Mouse (Mus musculus) heart, adult 11 months (tissue): ENCODE results near the gene 2310009B15Rik.

Experiments used
- DNase-seq: peaks from one replicate; pipeline ENCODE4 v3.0.0; 2022

Gene 2310009B15Rik

GRCm38 (mm10) chr1:138856101-138856950, at the start of gene 2310009B15Rik:
Gene 2310009B15Rik (minus strand): TSS chr1:138856852.
- peak; percentile 99 for DNase-seq

DNA sequence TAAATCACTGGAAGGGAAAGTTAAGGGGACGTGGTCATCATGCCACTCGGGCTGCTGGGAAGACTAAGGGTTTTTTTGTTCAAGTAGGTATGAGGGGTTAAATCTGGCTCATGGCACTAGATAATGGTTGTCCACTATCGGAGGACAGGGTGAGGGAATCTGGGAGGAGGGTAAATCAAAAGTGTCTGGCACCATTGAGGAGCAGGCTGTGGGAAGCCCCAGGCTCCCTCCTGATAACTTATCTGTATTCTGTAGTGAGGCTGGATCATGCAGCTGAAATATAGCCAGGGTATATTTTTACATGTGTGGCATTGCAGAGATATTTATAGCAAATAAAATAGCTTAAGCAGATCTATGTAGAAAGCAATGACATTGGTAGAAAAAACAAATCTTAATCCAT, 49.6 kb upstream of the 2310009B15Rik start:
- peak; percentile 91 for DNase-seq

- peak; percentile 5 for DNase-seq
Observed at GRCm38 (mm10) chr1:138905092-138905765, 48.6 kb upstream of the 2310009B15Rik start.

- peak; percentile 63 for DNase-seq
Observed at GRCm38 (mm10) chr1:138903894-138904293, 47.2 kb upstream of the 2310009B15Rik start.

DNA sequence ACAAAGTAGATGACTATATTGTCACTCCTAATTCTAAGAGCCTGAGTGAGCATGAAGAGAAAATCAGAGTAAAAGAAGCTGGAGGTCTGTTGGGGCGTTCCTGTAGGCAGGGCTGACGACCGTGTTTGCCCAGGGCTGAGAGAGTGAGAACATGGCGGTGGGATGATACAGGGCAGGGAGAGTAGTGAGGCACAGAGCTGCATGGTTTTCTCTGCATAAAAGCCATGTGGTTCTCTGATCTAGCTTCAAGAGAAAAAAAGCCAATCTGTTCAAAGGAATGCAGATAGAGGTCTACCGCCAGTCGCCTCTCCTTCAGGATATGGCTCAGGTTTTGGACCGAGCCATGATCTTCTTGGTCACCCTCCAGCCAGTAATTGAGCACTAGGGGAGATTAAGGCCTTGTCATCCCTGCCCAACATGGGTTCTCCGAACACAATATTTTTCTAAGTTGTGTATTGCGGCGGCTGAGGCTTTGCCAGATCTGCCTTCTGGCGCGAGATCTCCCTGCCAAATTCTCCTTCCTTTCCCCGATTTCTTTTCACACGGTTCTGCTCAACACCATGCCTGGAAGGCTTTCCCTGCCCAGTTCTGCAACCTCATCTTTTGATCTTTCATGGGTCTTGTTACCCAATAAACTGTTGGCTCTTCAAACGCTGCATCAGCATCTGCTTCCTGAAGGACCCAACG, 44.9 kb upstream of the 2310009B15Rik start:
- DNase-seq, result peak; percentile 65

DNA sequence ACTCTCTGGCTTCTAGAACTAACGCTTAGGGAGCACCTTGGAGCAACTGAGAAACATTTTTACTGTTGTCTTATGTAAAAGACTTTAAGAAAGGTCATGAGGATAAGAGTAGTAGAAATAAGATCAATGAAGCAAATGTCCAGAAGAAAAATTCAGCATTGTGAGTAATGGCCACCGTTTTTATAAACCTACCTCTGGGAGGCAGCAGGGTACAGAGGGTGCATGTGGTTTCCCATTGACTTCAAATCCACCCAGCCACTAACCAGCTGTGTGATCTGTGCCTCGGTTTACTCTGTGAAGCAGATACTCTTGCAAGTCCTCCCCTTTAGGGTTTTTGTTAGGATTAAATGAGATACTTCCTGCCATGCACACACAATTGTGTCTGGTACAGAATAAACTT, 39.4 kb upstream of the 2310009B15Rik start:
- DNase-seq, result peak; percentile 2

DNA sequence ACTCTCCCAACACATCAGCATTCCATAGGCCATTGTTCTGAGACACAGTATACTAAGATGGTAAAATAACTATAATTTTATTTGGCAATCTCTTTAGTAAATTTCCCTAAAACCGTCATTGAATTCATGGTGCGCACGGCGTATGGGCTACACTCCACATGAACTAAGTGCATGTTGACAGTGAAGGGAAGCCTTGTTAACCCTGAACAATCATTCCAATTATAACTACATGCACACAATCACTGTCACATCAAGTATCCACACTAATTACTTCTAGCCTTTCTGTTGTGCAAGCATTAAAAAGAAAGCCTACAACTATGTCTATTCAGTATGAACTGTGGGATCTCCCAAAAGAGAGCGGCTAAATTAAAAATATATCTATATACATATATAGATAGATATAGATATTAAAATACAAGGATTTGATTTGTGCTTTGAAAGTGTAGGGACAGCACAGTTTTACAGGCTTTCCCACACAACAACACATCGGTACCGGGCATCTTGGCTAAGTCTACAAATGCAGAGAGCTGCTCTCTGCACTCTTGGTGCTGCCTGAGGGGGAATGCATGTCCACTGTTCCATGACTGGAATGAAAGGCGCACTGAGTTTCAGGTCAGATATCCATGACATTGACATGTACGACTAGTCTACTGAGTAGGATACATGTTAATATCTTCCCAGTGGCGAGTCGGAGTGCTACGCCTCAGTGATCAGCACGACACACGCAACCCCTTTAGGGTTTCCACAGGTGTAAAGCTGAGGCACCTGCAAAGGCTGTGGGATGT, 21.0 kb upstream of the 2310009B15Rik start:
- DNase-seq, result no peak

- DNase-seq, result no peak
Observed at GRCm38 (mm10) chr1:138876371-138877045, 19.9 kb upstream of the 2310009B15Rik start.

GRCm38 (mm10) chr1:138850823-138851222, 5.8 kb downstream of the 2310009B15Rik start:
- peak; percentile 68 for DNase-seq

DNA sequence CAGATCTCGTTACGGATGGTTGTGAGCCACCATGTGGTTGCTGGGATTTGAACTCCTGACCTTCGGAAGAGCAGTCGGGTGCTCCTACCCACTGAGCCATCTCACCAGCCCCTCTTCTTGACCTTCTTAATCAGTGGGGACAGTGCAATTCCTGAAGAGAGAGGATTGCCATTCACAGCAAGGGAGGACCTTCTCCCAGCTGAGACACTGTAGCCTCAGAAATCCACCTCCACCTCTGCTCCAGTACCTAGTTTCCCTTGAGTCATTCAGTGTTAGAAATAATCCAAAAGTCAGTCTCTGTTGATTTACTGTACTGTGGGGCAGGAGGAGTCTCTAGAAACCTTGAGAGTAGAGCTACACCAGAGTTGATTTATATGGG, 6.5 kb downstream of the 2310009B15Rik start:
- peak; percentile 55 for DNase-seq

DNA sequence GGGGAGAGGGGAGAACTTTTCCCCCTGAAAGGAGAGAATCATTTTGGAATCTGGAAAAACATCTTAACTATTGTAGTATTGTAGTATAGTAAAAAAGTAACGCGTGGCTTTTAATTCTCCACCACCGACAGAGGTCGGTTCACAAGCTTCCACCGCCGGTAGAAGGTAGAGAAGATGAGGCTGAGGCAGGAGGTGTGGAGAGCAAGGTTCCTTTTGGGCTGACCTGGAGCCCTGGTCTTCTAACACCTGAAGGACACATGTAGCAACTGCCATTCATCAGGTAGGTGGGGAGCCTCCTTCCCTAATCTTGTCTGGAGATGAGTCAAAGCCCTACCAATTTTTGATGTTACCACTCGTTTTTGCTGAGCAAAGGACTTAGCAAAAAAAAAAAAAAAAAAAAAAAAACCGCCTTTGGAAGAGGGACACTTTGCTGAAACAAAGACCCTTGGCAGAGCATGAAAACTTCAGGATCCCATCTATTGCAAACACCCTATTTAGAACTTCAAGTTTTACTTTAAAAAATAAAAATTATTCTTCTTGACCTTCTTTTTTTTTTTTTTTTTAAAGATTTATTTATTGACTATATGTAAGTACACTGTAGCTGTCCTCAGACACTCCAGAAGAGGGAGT, 7.0 kb downstream of the 2310009B15Rik start:
- DNase-seq, result peak; percentile 74

- DNase-seq, result peak; percentile 92
Observed at GRCm38 (mm10) chr1:138848511-138849109, 8.0 kb downstream of the 2310009B15Rik start, which contains the start of gene Lhx9. Gene Lhx9 (minus strand): TSS chr1:138848577.

DNA sequence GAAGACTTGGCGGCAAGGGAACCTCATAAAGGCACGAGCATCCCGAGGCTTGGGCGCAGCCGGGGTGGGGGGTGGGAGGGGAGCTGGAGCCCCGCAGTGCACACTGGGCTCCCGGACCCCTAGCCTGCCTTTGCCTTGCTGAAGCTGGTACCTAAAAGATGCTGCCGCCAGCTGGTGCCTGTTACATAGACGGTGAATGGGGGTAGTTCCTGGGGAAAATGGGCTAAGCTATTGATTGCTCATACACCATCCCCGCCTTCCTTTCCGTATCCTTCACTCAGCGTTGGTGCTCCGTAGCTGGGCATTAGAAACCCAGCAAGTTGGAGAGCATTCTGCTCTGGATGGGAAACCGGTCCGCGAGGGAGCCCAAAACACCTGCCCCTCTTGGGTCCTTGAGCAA, 8.6 kb downstream of the 2310009B15Rik start:
- DNase-seq, result peak; percentile 83

DNA sequence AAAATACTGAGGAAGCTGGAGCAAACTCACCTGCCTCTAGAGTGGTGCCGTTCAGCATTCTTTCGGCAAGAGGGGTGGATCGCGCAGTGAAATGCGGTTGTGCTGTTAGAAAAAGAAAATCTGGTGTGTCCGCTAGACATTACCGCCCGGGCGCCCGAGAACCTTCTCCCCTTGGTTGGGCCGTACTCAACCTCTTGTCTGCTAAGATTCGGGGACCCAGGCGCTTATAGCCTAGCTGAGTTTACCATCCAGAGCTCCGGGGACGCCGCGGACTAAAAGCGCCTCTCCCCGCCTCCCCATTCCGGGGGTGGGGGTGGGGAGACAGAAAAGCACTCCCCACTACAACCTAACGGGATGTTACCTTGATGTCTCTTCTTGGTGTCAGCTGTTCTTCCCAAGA, 9.5 kb downstream of the 2310009B15Rik start:
- DNase-seq, result peak; percentile 52

GRCm38 (mm10) chr1:138846581-138846980, 10.1 kb downstream of the 2310009B15Rik start:
- DNase-seq, result no peak

GRCm38 (mm10) chr1:138846131-138846530, 10.5 kb downstream of the 2310009B15Rik start:
- DNase-seq, result no peak

DNA sequence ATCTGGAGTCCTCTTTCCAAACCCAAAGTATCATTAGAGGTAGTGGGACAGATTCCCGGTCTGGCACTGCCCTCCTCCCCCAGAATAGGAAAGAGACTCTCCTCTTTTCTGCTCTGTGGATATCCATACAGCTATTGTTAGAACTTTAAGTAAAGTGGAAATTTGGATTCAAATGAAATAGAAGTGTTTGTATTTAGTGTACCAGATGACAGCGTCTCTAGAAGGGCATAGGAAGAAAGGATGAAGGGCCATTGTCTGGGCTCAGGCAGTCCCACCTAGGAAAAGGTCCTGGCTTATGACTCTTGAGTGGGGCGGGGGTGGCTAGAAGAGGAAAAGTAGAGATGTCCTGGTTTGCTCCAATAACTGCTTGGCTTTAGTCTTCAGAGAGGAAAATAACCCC, 11.2 kb downstream of the 2310009B15Rik start:
- DNase-seq, result no peak

DNA sequence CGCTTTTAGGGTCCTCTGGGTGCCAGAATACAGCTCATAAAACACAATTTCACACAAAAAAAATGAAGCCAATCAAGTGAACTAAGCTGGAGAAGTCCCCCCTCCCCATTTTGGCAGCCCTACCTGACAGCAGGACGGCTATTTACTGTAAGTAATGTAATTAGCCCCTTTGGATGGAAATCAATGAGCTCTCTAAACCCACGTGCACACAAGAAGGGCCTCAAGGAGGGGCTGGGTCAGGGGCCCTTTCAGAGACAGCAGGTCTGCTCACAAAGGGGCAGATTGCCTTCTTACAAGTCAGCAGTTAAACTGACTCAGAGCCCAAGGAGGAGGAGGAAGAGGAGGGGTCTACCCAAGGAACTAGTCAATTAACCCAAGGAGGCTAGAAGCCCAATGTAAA, 12.5 kb downstream of the 2310009B15Rik start:
- peak; percentile 86 for DNase-seq

DNA sequence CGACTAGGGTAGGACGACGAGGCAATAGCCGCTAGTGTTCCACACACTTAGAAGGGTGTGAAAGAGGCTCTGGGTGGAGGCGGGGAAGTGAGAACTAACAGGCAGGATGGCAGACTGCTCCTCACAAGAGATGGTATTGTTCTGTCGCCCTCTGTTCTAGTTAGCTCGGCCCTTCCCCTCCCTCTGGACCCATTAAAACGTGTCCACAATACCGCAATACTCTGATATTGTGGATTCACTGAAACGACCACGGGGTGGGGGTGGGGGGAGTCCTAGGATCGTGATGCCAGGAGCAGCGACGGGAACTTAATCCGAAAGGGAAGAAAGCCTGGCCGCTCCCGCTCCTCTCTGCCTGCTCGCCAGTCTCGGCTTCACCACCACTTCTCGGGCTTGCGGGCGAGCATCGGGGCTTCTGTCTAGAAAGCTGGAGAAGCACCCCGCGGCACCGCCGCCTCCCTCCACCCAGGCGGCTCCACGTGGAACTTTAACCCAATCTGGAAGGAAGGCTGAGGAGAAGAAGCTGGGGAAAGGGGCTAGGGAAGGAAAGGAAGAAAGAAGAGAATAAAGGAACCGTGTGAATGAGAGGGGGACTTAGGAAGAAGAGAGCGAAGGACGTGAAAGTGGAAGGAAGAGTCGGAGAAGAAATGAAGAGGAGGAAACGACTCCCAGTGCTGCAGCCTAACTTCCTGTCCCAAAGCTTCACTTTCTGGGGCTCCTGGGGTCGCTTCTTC, 13.1 kb downstream of the 2310009B15Rik start:
- DNase-seq, result peak; percentile 83

GRCm38 (mm10) chr1:138842756-138843155, 13.9 kb downstream of the 2310009B15Rik start:
- DNase-seq, result no peak
